Mouse (Mus musculus): Measurements from ENCODE around the gene Vps52.

DNA sequence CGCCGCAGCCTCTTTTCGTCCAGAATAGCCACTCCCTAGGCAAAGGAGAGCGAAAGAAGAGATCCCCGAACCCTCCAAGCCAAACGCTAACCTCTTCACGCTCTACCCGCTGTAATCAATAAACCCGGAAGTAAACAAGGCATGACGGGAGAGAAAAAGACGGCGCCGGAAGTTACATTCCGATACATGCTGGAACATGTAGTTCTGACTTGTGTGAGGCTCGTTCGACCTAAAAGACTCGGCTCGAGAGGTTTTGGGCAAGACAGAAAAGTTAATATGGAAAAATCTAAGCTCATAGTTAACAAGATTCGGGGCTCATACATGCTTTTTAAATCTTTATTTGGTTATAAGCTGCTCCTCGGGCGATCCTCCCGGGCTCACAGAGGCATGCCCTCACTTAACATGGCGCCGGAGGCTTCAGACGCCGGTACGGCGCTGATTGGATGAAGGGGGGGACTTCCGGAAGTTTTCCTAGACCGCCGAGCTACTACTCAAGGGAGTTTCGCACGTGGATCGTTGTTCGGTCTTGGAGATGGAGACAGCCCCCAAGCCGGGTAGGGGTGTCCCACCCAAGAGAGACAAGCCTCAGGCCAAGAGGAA is 15.3 kb upstream of the Vps52 start, which contains the start of the genes Pfdn6 and Wdr46:
- TF ChIP-seq POLR2A (IDR thresholded peaks at IDR 0.05; ENCODE audit: control insufficient read depth, extremely low read depth, insufficient read depth, low read length, poor library complexity) (0 out of 2 replicates have a peak, but pooled peaks have one; percentile 10), CTCF (IDR thresholded peaks at IDR 0.05; ENCODE audit: borderline replicate concordance, control insufficient read depth, extremely low read depth, insufficient read depth, low read length, poor library complexity) (no peak)
